Mouse (Mus musculus) cerebellum, adult (tissue): Measurements from ENCODE around the gene Aspg.

ENCODE experiments used
- ATAC-seq: cut with Nextera tagmentation; 2 replicates; pipeline ENCODE4 v1.9.2; 2017; ENCODE audit warnings: mild to moderate bottlenecking, moderate library complexity, mixed read lengths; ENCODE audit not compliant: insufficient number of reproducible peaks, low FRiP score, low TSS enrichment

Aspg gene

DNA sequence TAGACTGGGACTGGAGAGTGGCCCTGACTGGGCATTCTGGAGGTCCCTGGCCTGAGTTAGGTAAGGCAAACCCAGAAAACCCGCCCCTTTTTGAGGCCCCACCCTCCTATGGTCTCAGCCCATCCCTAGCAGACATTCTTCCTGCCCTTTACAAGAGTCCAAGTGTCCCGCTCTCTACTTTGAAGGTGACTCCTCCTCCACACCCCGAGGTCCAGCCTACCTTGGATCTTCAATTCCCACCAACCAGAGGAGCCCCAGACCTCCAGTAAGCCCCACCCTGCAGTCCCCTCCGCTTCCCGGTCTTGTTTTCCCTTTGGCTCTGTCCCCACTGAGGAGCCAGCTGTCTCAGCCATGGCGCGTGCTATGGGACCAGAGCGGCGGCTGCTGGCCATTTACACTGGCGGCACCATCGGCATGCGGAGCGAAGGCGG lies at the start of gene Aspg:
Gene Aspg (plus strand): TSS at position 139 of the 431 bp plus-strand sequence.
- no peak for ATAC-seq

GRCm38 (mm10) chr12:112077651-112078050 lies 28.8 kb upstream of the Aspg start:
- ATAC-seq, result no peak

DNA sequence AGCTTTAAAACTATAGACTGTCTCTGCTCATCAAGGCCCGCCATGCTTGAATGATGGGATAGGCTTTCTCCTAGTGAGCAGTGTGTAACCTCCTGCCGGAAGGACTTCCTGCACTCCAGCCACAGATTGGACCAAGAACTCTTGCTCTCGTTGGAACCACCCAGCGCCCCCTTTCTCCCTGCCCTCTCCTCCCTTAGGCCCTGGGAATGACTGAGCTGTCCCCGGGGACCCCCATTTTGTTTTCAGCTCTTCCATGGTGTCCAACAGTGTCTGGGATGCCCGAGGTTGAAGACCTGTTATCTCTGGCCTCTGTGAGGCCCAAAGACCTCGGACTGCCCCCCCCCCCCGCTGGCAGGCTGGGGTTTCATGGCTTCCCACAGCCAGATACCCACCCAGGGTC lies 26.6 kb upstream of the Aspg start:
- ATAC-seq, result no peak

GRCm38 (mm10) chr12:112080911-112081310 lies 25.6 kb upstream of the Aspg start:
- no peak for ATAC-seq

DNA sequence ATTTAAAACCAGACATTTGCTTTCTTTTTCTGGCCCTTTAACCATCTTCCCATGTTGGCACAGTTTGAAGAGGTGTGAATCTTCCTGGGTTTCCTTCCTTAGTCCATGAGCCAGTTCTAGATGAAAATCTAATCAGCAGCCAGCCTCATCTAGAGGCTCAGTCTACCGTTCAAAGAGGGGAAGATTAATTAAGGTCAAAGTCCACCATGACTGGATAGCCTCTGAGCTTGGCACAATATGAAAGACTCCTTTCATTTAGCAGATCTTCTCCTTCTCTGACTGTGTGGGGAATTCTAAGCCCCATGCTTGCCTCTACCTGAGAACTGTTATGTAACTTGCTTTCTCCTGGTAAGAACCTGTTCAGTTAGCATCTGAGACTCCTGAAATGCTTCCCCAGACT lies 24.2 kb upstream of the Aspg start:
- ATAC-seq, result no peak

GRCm38 (mm10) chr12:112086250-112086649 lies 20.2 kb upstream of the Aspg start:
- no peak for ATAC-seq

GRCm38 (mm10) chr12:112086726-112087125 lies 19.8 kb upstream of the Aspg start:
- no peak for ATAC-seq

DNA sequence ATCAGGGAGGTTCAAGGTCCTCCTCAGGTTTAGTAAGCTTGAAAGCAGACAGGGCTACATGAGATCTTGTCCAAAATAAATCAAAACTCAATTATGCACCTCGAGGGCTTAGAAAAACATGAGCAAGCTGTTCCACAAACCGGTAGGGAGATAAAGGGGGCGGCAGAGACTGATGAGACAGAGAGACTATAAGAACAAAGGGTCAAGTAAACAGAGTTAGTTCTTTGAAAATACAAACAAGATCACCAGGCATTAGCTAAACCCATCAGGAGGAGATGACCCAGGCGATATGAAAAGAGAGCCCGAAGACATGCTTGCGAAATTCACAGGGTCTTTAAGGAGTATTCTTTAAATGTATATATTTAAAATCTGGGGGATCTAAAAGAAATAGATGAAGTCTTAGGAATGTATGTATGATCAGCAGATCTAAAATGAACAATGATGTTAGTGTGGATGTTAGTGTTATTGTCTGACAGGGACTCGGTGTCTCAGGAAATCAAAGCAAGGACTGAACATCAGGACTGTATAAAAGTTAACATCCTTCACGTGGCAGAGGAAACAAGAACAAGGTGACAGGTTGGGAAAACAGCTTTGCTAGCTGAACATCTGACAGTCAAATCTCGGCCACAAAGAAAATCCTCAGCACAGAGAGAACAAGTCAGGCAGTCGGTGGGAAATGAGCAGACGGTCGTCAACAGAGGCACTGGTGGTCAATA lies 17.7 kb upstream of the Aspg start:
- ATAC-seq, result no peak

DNA sequence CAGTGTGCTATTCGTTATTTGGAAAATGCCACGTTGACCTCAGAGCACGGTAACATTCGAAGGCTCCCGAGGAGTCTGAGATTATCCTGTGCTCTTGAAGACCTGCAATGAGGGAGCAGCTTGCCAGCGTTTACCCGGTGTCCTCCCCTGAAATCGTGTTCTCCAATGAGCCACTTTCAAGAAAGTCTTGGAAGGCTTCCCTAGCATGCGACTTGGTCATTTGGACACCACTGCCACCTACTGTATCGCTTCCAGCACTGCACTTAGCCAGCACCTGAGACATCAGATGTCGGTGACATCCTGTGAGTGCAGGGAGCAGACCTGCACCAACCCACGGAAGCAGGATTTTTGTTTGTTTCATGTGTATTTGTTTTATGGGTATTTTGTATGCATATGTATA lies 15.4 kb upstream of the Aspg start:
- ATAC-seq, result peak; percentile 85

DNA sequence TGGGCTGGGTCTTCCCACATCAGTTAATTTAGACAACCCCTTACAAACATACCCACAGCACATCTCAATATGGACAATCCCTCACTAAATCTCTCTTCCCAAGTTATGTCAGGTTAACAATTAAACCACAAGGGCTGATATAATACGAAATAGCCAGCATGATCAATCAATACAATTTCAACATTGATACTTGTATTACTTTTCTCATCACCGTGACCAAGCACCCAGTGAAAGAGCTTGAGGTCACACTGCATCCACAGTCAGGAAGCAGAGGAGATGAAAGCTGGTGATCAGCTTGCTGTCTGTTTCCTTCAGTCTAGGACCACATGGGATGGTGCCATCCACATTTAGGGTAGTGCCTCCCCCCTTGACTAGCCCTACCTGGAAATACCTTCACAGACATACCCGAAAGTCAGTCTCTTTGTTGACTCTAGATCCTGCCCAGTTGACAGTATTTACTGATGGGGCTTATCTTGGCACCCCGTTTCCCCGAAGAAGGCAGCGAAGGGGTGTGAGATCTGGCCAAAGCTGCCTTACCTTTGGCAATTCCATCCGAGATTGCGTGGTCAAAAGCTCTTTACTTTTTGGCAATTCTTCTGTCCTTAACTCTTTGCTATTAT lies 12.1 kb upstream of the Aspg start:
- no peak for ATAC-seq

- no peak for ATAC-seq
These were observed 10.3 kb upstream of the Aspg start for GRCm38 (mm10) chr12:112096051-112096732.

- no peak for ATAC-seq
These were observed 9.8 kb upstream of the Aspg start for GRCm38 (mm10) chr12:112096733-112097117.

GRCm38 (mm10) chr12:112100106-112100505 lies 6.4 kb upstream of the Aspg start:
- ATAC-seq, result no peak

GRCm38 (mm10) chr12:112101045-112101444 lies 5.4 kb upstream of the Aspg start:
- no peak for ATAC-seq

DNA sequence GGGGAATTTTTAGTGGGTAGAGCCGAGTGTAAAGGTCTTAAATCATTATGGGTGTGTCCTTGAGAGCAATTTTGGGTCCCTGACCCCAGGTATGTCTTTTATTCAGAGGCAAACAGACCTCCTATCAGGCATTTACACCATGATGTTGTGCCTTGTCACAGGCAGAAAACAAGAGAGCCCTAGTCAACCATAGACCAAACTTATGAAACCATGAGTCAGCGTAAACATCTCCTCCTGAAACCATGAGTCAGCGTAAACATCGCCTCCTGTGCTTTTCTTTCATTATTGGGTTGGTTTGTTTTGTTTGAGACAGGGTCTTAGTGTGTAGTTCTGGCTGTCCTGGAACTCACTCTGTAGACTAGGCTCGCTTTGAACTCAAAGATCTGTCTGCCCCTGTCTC lies 3.3 kb upstream of the Aspg start:
- ATAC-seq, result no peak

- no peak for ATAC-seq
These were observed 1.6 kb upstream of the Aspg start for GRCm38 (mm10) chr12:112104890-112105289.

GRCm38 (mm10) chr12:112107685-112108084 lies 1.2 kb downstream of the Aspg start:
- no peak for ATAC-seq

DNA sequence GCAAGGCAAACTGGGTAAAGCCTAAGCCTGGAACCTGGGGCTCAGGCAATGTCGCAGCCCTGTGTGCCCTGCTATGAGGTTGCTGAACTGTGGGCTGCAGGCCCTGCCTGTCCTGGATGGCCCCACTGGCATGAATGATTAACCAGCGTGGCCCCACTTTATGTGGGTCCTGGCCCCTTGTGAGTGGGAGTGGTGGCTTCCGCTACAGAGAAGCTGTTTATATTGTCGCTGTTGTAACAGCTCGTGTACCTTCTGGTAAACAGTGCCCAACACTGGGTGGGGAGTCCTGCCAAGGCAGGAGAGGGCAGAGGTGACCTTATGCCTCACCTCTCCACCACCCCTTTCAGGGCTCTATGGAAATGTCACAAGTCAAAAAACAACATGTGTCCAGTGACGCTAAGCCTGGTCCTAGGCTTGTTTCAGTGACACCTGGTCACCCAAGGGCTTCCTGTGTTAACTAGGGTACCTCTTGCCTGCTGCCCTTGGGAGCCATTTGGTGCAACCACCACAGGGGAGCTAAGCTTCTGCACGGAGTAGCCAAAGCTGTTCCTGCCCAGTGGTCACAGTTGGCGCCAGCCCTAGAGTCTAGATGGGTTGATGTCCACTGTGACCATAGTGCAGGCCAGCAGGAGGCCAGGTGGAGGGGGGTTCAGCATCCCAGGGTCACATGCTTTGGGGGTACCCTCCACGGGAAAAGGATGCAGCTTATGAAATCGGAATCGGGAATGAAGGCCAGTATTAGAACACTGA lies 2.4 kb downstream of the Aspg start:
- no peak for ATAC-seq

DNA sequence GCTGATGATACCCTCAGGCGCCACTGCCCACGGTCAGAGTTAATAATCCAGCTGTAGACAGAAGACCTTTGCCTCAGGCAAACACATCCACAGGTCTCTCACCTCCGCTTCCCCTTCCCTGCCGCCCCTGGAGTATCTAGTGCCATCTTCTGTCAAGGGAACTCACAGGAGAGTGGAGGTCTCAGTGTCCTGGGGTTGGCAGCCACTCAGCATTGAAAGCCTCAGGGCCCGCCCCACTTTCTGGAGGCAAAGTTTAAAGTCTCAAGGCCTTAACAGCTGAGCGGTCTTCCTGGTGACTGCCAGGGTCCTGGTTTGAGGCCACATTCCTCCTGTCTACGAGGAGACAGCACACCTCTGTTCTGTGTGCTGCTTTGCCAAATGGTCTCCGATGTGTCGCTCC lies 3.2 kb downstream of the Aspg start:
- no peak for ATAC-seq

DNA sequence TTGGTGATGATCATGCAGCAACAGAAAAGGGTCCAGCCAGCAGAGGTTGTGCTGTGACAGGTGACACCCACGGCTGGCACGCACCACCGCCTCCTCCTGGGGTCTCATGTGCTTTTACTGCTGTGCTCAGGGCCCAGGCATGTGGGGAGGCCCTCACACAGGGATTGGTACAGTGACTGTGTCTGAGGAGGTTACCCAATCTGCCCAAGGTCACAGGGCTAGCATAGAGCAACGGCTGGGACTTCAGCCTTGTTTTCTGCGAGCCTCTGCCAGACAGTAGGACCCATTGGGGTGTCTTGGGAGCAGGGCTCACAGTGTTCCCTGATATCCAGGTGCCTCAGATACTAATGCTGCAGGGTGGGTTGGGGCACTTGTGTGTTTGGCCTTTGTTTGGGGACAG lies 4.8 kb downstream of the Aspg start:
- no peak for ATAC-seq

GRCm38 (mm10) chr12:112112235-112112634 lies 5.8 kb downstream of the Aspg start:
- ATAC-seq, result no peak
